Mouse (Mus musculus): ENCODE data around the gene Snx18.

Gene Snx18

GRCm38 (mm10) chr13:113566411-113566810, 52.0 kb downstream of the Snx18 start:
- no peak for DNase-seq (ENCODE audit: low spot score in 2 of 2)

DNA sequence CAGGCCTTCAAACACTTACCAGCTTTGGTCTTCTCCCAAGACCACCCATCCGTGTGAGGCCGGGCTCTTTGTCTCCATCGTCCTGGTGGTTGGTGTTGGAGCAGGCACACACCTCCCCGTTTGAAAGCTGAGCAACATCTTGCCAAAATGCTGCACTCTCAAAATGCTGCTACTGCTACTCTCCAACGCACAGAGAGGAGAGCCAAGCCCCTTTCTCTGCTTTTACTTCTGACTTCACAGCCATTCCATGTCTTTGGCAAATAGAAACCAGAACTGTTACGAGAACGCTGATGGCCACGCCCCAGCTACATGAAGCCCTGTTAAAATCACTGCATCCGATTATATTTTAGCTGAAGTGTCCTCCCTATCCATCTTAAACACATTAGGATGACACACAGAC, 58.7 kb downstream of the Snx18 start:
- DNase-seq (ENCODE audit: low spot score in 2 of 2), result no peak

- no peak for DNase-seq (ENCODE audit: low spot score in 2 of 2)
These were observed 61.8 kb downstream of the Snx18 start for GRCm38 (mm10) chr13:113556538-113556937.

- no peak for DNase-seq (ENCODE audit: low spot score in 2 of 2)
These were observed 63.1 kb downstream of the Snx18 start for GRCm38 (mm10) chr13:113555226-113555625.

GRCm38 (mm10) chr13:113553603-113554230, 64.6 kb downstream of the Snx18 start:
- DNase-seq (ENCODE audit: low spot score in 2 of 2), result no peak

DNA sequence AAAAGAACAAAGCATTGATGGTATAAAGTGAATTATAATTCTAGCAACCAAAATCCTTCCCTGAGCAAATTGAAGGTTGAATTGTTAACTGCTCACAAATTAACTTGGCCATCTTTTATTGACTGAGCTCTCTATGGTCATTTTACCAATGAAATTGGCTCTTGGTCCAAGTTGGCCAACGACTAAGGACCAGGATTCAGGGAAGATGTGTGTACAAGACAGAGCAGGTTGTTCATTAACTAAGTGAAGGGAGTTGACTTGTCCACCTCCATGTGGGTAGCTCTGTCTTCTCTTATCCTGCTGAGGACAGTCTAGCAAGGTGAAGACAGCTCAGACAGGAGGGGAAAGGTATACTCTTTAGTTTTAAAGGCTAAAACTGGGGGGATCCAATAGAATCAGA, 66.0 kb downstream of the Snx18 start:
- DNase-seq (ENCODE audit: low spot score in 2 of 2), result no peak

- peak in 1 of 2 experiments; percentile 13 for DNase-seq (ENCODE audit: low spot score in 2 of 2)
These were observed 67.3 kb downstream of the Snx18 start for GRCm38 (mm10) chr13:113550866-113551565.

DNA sequence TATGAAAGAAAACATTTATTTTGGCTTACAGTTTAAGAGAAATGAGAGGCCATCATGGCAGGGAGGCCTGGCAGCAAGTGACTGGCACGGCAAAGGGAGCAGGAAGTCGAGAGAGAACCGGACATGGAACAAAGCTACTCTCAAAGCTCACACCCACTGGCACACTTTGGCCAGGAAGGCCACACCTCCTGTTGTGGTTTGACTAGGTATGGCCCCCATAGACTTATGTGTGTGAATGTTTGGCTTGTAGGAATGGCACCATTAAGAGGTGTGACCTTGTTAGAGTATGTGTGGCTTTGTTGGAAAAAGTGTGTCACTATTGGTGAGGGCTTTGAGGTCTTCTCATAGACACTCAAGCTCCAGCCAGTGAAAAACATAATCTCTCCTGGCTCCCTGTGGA, 69.3 kb downstream of the Snx18 start:
- no peak for DNase-seq (ENCODE audit: low spot score in 2 of 2)

DNA sequence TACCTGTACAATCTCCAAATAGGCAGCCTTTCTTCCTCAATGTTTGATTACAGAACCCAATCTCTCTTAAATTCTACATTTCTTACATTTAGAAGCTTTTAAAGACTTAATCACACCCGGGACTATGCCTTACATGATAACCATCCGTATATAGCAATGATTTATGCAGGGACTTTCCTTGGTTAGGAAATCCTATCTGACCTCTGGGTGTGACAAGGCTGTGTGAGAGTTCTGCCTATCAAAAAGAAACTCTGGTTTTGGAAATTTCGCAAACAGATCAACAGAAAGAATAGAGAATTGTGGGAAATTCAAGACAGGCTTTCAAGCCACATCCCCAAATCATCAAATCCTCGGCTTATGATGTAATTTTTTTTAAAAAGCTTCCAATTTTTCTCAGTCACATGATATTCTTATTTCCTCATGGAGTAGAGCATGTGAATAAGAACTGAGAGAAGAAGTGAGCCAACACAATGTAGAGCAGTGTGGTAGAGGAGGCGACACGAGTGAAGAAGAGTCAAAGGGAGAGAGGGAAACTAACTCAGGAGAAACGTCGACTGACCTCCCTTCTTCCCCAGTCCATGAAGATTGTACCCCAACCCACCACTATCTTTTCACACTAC, 70.4 kb downstream of the Snx18 start:
- no peak for DNase-seq (ENCODE audit: low spot score in 2 of 2)

- DNase-seq (ENCODE audit: low spot score in 2 of 2), result no peak
These were observed 76.0 kb downstream of the Snx18 start for GRCm38 (mm10) chr13:113542374-113542773.

Measured in urinary bladder, adult 18-20 months (tissue).